Mouse (Mus musculus) adrenal gland, adult (tissue): Measurements from ENCODE around the gene Clk3.
A peak's percentile ranks its signal among the peaks of the same experiment; 100 is the strongest.

Experiments
- DNase-seq, 2 experiments: peaks; one replicate each; pipeline ENCODE4 v3.0.0; 2022 to 2023; ENCODE audit warnings: low spot score in 1 of 2; ENCODE audit not compliant: inconsistent age in 2 of 2

The Clk3 gene

DNA sequence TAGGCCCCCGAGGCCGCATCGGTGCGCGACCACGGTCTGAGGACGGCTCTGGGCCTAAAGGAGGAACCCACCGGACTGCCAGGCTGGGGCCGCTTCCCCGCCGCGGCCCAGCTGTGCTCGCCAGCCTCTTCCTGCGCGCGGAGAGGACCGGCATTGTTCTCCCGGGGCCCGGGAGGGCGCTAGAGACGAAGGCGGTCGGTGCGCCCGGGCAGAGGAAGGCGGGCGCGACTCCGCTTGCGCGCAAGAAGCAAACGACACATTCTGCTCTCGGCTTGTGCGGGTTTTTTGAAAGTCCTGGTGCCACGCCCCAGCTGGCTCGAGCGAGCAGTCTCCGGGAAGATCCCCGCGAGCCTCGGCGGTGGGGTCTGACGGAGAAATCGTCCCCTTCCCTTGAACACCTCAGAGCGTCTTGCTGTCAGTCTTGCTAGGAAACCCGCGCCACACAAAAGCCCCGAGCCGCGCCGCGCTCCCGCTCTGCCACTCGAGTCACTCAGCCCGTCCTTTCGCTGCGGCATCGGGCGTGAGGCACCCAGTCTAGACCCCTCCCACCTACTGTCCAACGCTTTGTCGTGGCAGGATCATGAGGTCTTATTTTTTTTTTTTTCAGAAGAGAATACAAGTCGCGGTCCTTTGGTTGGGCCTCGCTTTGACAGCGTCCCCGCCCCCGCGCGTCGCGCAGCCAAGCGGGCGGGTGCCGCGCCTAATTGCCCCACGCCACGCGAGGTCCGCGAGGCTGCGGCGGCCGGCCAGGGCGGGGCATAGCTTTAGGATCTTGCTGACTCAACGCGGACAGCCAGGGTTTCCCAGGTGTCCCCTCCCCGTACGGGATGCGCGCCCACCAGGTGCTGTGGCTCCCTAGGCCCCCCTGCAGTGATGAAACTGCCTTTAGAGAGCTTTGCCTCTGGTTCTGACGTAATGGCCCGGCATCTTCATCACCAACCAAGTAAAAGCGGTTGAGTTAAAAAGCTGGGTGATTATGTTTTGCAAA is at the start of gene Clk3:
Gene Clk3 (minus strand): TSS at position 497 of the 988 bp plus-strand sequence.
- DNase-seq = peak in 1 of 2 experiments; percentile 84

DNA sequence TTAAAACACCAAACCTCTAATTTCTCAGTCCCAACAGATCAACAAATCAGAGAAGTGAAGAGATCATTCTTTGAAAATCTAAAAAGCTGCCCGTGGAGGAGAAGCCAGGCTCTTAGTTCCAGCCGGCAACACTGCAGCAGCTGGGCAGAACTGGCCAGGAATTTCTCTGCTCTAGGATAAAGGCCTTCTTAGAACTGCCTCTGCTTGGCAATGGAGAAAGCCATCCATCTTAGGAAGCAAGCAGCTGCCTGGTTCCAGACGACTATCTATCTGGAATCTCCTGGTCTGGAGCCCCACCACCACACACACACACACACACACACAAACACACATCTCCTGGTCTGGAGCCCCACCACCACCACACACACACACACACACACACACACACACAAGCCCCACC is 49.2 kb upstream of the Clk3 start:
- DNase-seq = no peak

DNA sequence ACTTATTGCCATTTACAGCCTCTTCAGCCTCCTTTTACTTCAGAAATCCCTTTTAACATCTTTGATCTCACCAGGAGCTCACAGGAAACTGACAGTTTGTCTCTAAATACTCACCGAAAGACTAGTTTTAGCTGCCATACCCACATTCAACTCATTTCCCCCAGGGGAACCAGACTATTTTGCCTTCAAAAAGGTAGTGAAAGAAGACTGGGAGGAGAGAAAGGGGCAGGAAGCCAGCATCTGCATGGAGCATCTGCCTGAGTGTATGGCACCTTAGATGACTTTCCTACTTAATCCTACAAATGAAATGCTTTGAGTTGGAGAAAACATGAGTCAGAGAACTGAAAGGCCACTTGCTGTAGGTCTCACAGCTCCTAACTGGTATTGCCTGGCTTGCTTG is 48.4 kb upstream of the Clk3 start:
- no peak for DNase-seq

DNA sequence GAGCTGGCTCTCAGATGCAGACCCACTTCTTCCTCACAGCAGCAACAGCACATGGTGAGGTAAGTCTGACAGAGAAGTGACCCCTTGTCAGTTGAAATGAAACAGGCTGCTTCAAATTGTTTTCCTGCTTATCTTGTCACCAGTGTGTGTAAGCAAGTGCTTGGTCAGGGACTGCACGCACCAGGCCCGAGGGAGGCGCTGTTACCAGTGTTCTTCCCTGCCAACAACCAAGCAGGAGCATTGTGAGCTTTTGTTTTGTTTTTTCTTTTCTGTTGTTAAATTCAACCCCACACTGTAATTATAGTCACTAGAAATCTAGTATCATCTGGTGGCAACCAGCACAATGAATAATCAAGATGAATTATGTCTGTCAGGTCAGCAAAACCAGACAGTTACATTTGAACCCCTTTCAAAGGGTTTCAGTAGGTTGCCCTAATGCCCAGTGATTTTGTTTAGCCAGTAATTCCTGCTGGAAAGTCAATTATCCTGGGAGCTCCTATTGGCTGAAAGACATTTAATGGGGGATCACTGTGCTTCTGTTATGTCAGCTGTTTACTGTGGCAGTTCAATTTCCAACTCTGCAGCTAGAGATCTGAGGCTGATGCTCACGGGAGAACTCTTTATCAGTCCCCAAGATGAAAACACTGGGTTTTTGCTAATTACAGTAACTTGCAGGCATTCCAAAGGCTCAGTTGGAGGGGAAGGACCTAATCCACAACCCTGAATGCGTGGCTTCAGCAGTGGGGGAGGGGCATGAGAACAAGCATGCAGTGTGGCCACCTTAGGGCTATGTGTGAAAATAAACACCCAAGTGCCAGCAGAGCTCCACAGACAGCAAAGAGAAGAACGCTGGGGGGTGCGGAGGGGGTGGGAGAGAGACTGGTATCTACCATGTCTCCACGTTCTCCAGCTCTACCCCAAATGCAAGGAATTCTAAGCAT is 46.4 kb upstream of the Clk3 start:
- no peak for DNase-seq

DNA sequence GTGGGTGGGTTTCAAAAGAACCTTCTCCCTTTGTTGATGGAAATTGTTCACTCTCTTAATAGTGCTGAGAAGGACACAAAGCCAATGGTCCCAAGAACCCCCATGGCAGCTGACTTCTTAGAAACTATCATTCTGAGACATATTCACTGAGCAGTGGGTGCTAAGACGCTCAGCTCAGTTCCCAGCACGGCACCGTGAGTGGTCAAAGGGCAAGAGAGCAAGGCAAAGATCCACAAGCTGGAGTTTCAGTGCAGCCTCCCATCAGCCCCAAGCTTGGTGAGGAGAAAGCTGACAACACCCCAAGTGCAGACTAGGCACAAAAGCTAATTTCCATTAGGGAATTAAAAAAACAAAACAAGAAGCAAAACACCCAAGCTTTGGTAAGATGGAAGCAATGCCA is 45.0 kb upstream of the Clk3 start:
- DNase-seq = no peak

DNA sequence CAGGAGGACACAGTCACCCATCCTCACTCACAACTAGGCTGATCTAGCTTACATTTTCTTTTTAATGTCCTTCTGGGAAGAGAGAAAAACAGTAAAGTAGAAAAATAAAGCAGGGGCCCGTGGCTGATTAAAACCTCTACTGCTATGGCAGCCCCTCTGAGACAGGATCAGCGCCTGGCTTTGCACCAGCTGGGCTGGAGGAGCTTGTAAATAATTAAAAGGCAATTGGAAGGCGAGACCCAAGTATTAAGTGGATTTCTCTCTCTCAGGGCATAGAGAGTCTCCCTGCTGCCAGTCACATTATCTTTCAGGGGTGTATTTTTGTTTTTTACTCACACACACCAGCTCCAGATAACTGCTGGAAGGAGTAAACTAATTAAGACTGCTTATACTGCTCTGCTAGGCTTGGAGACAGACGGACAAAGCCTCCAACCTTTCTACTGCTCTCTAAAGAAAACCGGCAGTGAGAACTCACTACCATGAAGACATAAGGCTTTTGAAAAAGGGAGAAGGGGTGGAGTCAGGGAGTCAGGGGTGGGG is 43.2 kb upstream of the Clk3 start:
- DNase-seq = no peak

DNA sequence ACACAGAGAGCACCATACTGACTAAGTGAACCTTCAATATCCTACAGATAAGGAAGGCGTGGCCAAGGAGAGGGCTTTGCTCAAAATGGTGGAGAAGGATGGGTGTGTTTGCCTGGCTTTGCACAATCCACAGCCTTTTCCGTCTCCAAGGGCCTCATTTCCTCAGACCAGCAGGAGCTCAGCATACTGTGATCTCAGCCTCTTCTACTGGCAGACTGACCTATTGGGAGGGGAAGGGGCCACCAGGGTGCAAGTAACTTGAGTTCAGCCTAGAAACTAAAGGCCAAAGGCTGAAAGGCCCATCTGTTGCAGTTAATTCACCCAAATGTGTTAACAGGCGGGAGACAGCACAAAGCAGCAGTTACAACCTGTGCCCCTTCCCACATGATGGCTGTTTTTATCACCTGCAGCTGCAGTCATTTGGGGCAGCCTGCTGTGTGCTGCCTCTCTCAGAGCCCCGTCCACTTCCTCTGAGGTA is 41.6 kb upstream of the Clk3 start:
- DNase-seq = no peak

DNA sequence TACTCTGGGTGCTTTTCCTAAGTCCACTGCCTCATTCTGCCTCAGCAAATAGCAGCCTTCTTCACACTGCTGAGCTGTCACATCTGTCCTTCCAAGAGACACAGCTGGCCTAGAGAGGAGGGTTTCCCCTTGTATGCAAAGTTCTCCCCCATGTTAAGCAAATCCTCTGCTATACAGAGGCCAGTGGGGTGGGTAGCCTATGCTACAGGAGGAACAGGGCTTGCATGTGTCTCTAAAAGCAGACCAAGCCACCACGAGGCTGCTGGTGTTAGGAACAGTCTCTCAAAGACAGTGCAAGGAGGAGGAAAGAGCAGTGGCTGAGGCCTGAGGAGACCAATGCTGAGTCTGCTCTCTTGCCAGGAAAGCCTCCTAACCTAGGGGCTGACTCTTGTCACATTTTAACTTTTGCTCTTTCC is 40.4 kb upstream of the Clk3 start:
- no peak for DNase-seq

DNA sequence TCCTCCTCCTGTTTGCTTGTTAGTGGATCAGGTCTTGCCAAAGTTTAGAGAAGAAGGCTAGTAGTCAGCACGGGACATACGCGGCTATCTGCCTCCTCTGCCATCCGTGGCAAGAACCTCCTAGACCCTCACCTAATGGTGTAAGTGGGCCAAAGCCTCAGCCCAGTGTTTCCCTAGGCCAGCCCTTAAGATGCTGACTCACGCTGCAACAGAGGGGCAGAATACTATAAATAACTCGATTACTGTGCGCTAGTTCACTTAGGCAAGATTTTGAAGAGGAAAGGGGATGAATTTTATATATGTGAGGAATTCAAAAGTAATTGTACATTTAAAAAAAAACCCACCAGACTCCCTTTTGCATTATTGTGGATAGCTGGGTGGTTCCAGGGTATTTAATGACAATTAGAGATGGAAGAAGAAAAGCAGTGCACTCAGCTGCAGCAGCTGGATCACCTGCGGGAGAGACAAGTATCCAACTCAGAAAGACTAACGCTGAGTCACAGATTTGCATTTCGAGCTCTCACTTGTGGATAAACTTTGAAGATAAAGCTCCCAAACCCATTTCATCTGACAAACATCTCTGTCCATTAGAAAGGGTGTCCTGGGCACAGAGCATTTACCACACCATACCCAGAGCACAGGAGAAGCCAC is 39.6 kb upstream of the Clk3 start:
- no peak for DNase-seq

DNA sequence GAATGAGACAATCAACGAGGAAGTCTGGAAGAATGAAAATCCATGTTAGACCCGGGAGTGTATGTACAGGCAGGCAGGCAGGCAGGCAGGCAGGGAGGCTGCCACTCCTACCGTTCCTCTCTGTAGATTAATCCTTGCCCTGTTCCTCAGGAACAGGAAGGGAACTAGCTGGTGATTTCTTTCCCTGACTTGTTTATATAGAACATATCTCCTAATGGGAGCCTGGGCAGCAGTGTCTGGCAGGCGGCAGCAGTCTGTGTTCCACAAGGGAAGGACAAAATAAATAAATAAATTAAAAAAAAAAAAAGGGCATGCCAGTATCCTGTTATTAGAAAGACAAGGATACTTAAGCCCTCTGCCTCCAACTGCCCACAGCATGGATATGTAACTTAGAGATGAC is 38.2 kb upstream of the Clk3 start:
- DNase-seq = no peak

DNA sequence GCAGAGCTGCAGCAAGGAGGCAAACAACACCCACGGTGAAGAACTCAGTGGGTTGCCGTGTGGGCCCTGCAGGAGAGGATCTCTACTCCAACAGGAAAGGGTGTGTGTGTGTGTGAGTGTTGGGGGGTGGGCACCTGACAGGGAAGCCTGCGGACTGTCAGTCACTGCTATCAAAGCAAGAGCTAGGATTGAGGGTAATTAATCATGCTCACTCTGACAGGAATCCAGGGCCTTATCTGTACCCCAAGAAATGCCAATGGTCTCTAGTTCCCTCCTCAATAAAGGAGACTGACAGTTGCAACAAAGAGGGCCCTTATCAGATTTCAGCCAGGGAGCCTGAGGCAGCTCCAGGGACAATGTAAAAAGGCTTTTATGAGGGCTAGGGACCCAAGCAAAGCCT is 37.4 kb upstream of the Clk3 start:
- no peak for DNase-seq

DNA sequence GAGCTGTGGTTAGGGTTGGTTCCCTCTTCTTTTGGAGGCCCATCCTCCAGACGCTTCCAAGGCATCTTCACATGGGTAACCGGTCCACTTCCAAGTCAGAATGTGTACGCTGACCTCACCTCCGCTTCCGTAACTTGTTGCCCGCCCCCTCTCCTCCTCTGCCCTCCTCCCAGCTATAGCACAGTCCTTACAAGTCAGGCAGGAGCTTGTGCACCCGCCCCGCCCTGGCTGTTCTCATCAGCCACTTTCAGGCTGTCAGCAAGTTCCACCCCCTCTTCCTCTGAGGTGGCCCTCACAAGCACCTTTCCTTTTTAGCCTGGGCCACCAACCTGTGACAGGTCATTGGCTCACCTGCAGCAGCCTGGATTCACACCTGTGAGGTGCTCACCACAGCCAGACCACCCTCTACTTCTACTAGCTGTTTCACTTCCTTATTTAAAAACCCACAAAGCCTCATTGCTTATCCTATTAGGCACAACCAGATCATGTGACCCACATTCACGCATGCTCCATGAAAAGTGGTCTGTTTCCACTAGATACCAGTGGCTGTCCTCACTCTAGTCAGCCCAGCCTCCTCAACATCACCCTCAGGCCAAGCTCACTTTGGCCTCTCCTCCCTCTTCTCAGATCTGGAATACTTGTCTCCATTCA is 34.8 kb upstream of the Clk3 start:
- no peak for DNase-seq

DNA sequence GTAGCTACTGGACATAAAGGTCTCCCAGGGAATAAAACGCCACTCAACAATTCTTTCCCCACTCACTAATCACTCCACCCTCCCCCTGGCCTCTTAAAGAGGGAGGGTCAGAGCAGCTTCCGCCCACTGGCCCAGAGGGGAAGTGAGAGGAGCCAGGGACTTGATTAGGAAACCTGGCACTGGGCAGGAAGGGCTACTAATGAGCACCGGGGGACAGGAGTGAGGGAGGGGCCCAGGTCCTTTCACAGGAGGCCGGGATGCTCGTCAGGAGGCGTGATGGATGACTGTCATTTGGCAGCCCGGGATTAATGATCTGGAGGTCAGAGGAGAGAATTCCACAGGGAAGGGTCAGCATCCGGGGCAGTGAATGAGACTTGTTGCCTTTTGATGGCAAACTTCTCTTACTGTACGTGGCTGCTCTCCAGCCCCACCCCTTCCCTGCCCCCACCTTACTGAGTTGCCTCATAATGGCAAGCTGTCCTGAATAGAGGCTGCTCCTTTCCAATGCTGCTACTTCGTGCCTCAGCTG is 33.1 kb upstream of the Clk3 start:
- peak in 1 of 2 experiments; percentile 38 for DNase-seq

DNA sequence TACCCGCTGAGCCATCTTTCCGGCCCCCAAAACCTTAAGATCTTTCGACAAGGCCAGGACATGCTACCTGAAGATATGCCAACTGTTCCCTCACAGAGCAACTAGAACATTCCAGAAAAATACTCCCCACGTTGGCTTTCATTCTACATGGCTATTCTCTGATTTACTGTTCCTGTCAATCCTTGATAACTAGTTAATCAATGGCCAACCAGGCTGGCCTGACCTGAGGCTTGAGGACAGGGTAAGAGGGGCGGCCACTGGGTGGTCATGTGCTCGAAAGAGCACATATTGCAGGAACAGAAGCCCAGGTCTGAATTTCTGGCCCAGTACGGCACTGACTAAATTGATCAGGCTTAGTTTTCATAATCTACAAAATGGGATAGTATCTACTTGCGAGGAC is 31.8 kb upstream of the Clk3 start:
- no peak for DNase-seq

DNA sequence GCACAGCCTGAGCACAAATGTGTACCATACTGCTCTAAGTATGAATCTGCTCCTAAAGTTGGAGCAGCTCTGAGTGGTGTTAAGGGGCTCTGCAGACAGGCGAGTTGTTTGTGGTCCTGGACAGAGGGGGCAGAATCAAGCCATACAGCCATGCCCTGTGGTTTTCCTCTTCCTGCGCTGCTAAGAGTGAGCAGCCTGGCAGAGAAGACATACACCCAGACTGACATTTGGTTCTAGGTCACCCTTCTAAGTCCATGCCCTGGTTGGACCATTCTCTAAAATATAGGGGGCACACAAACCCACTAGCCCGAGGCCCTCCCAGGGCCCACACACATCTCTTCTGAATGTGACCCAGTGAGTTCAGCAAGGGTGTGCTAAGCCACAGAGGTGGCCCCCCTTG is 24.1 kb upstream of the Clk3 start:
- DNase-seq = no peak

DNA sequence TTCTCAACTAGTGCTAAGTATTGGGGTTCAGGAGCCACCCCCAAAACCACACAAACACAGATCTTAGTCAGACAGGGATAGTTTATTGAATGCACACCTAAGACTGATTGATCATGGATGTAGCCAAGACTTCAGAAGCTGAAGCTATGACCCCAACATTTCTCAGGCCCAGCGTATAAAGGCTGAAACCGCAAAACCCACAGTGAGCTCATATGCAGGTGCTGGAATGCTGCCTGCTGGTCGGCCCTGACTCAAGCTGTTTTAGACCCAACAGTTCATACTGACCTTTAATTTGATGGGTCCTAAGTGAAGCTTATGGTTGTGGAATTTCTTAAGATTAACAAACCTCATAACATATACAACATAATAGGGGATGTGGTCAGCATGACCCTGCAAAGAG is 17.0 kb upstream of the Clk3 start:
- peak in 1 of 2 experiments; percentile 36 for DNase-seq

DNA sequence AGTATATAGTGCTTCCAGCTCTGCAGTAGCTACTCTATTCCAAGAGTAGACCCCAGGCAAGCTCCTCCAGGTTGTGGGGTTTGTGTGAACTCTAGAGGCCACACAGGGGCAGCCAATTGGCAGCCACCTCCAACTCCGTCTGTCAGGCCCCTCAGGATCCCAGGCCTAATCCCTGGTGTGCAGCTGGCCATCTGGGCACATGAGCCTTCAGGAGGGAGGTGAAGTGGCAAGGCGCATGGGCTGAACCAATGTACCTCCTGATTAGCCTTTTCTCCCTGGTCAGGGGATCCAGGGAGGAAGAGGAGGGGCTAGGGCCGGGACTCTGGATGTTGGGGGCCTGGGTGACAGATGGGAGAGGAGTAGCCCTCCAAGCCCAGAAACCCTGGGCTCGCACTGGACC is 10.1 kb upstream of the Clk3 start:
- no peak for DNase-seq

DNA sequence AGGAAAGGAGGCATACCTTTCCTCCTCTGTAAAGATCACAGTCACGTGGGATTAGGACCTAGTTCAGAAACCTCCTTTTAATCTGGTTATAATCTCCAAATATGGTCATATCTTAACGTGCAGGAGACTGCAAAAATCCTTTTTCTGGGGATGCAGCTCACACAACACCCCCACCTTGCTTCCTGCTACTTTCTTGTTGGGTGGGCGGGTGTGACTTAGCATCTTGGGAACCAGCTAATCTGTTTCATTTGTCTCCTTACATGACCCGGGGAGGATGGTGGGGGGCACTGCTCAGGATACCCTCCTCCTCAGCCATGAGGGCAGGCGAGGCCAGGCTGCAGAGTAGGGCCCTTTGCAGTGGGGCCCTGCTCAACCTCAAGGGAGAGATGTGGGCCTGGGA is 9.4 kb upstream of the Clk3 start:
- no peak for DNase-seq

DNA sequence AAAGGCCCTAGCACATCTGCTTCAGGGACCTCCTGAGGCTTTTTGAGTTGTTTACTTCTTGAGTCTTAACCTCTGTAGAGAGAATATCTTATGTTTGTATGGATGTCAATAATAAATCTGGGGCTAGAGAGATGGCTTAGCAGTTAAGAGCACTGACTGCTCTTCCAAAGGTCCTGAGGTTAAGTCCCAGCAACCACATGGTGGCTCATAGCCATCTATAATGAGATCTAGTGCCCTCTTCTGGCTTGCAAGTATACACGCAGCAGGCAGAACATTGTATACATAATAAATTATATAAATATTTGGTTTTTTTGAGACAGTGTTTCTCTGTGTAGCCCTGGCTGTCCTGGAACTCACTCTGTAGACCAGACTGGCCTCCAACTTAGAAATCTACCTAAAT is 8.5 kb upstream of the Clk3 start:
- peak in 1 of 2 experiments; percentile 53 for DNase-seq

DNA sequence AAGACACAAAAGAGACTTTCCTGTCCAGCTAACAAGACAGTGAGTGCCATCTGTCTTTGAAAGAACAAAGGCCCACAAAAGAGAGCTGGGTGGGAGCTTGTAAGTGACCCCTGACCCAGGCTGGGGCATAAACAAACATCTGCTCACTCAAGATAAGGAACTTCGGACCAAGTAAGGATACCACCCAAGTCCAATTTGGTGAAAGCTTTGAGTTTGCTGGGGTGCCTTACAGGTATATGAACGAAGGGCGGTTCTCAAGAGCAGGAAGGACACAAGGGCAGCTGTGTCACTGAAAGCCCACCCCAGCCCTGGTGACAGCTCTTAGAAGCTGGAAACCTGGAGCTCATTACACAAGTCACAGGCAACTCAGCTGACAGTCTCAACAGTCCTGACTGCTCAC is 8.1 kb upstream of the Clk3 start:
- DNase-seq = no peak
